Mouse (Mus musculus): ENCODE results near the gene BC034090. TPM values are rescaled to one million over a fixed set of nuclear protein-coding genes. Genes with fewer than 3 reads are reported as not detected.
"Not testable (repeated sequence)": the region's sequence is repeated elsewhere in the genome, so short reads cannot be mapped to it uniquely, and the experiment has no call there.

The BC034090 gene
- total RNA-seq, 2 experiments from 2014 or later, result 7.9 to 10.7 TPM

GRCm38 (mm10) chr1:155199522-155199921 lies 44.7 kb downstream of the BC034090 start:
- DNase-seq (ENCODE audit: low spot score in 2 of 2), result no peak

- DNase-seq (ENCODE audit: low spot score in 2 of 2), result no peak
Observed at GRCm38 (mm10) chr1:155196691-155197090, 47.6 kb downstream of the BC034090 start.

GRCm38 (mm10) chr1:155192805-155193368 lies 51.4 kb downstream of the BC034090 start:
- DNase-seq (ENCODE audit: low spot score in 2 of 2), result no peak

GRCm38 (mm10) chr1:155191671-155192070 lies 52.6 kb downstream of the BC034090 start:
- no peak for DNase-seq (ENCODE audit: low spot score in 2 of 2)

- DNase-seq (ENCODE audit: low spot score in 2 of 2), result no peak
Observed at GRCm38 (mm10) chr1:155191219-155191618, 53.0 kb downstream of the BC034090 start.

- DNase-seq (ENCODE audit: low spot score in 2 of 2), result no peak
Observed at GRCm38 (mm10) chr1:155188656-155189055, 55.6 kb downstream of the BC034090 start.

- no peak for DNase-seq (ENCODE audit: low spot score in 2 of 2)
Observed at GRCm38 (mm10) chr1:155184191-155184590, 60.1 kb downstream of the BC034090 start.

- no peak for DNase-seq (ENCODE audit: low spot score in 2 of 2)
Observed at GRCm38 (mm10) chr1:155178192-155178924, 65.9 kb downstream of the BC034090 start.

- DNase-seq (ENCODE audit: low spot score in 2 of 2), result no peak
Observed at GRCm38 (mm10) chr1:155174424-155174823, 69.8 kb downstream of the BC034090 start.

- DNase-seq (ENCODE audit: low spot score in 2 of 2), result not testable (repeated sequence)
Observed at GRCm38 (mm10) chr1:155173644-155174016, 70.6 kb downstream of the BC034090 start.

GRCm38 (mm10) chr1:155172895-155173643 lies 71.2 kb downstream of the BC034090 start:
- DNase-seq (ENCODE audit: low spot score in 2 of 2), result no peak

GRCm38 (mm10) chr1:155169935-155170334 lies 74.3 kb downstream of the BC034090 start:
- no peak for DNase-seq (ENCODE audit: low spot score in 2 of 2)

GRCm38 (mm10) chr1:155167453-155167852 lies 76.8 kb downstream of the BC034090 start:
- peak in 1 of 2 experiments; percentile 61 for DNase-seq (ENCODE audit: low spot score in 2 of 2)

Other genes with a start within 250 kb of the BC034090 start
- gene Ier5, start 144.8 kb downstream of the BC034090 start, total RNA-seq (2021), result 10 to 100 TPM; 76.3 to 83.2 TPM
- 1 to 10 TPM; 3.2 to 3.6 TPM for gene Mr1, start 97.6 kb downstream of the BC034090 start, total RNA-seq (2021)
- 100 to 1,000 TPM; 116 to 119 TPM for gene Stx6, start 85.7 kb downstream of the BC034090 start, total RNA-seq (2021)
- 10 to 100 TPM; 83.8 to 84.8 TPM for gene Xpr1, start 173.0 kb upstream of the BC034090 start, total RNA-seq (2021)